Mouse (Mus musculus): ENCODE measurements around the gene Tec.
A peak's percentile ranks its signal among the peaks of the same experiment; 100 is the strongest.

The Tec gene

GRCm38 (mm10) chr5:72868091-72868875 lies at the start of gene Tec:
Gene Tec (minus strand): TSS chr5:72868483.
- DNase-seq (ENCODE audit: low spot score in 2 of 2) = peak; percentile 73 to 80

- DNase-seq (ENCODE audit: low spot score in 2 of 2) = no peak
Measured at GRCm38 (mm10) chr5:72916851-72917250, 48.6 kb upstream of the Tec start.

GRCm38 (mm10) chr5:72916048-72916447 lies 47.8 kb upstream of the Tec start:
- no peak for DNase-seq (ENCODE audit: low spot score in 2 of 2)

GRCm38 (mm10) chr5:72914633-72915561 lies 46.6 kb upstream of the Tec start:
- peak; percentile 29 to 49 for DNase-seq (ENCODE audit: low spot score in 2 of 2)

DNA sequence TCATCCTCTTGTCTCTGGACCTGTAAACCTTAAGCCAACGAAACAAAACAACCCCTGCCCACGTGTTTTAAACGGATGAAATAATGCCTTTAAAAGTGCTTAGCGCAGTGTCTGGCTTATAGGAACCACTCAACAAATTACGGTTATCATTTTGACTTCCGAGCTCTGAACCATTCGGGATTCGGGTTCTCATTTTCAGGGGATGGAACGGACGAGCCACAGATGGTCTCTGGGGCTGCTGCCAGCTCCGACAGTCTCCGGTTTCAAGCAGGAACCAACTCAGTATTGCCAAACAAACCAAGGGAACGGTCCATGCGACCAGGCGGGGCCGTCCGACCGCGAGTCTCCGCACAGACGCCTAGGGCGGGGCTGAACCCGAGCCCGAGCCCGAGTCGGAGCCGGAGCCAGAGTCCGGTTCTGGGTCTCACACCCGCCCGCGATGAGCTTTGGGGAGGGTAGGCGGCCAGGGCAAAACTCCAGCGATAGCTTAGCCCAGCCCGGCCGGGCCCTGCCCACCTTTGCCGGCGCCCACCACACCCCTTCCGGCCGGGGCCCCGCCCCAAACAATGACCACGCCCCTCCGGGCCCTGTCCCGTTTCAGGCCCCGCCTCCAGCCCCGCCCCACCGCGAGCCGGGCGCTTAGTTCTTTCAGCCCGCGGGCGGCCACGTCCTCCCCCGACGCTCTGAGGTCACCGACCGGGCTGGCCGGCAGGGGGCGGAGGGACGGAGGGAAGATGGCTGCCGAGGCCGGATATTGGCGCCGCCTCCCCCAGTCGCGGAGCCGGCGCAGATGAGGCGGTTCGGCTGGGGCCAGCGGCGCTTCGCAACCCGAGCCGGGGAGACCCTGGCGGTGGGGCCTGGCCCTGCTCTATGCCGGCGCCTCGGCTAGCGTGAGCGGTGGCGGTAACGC lies 45.6 kb upstream of the Tec start, which contains the start of gene Slain2:
Slain2 (plus strand) TSS at position 657 of the 910 bp plus-strand sequence.
- peak; percentile 90 to 92 for DNase-seq (ENCODE audit: low spot score in 2 of 2)

GRCm38 (mm10) chr5:72911284-72911683 lies 43.0 kb upstream of the Tec start:
- no peak for DNase-seq (ENCODE audit: low spot score in 2 of 2)

DNA sequence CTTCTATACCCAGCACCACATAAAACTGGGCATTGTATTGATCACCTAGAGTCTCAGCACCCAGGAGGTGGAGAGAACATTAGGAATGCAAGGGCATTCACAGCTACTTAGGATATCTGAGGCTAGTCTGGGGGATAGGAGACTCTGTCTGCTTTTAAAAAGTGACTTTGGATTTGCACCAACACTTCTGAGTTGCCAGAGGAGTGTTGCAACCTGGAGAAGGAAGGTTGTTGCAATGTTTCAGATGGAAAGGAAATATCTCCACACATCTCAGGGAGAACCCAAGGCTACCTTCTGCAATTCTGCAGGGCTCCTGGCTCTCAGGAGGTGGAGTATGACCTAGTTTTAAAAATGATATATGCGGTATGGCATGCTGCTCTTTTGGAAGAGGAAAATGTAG lies 42.1 kb upstream of the Tec start:
- no peak for DNase-seq (ENCODE audit: low spot score in 2 of 2)

- no peak for DNase-seq (ENCODE audit: low spot score in 2 of 2)
Measured at GRCm38 (mm10) chr5:72909363-72909762, 41.1 kb upstream of the Tec start.

DNA sequence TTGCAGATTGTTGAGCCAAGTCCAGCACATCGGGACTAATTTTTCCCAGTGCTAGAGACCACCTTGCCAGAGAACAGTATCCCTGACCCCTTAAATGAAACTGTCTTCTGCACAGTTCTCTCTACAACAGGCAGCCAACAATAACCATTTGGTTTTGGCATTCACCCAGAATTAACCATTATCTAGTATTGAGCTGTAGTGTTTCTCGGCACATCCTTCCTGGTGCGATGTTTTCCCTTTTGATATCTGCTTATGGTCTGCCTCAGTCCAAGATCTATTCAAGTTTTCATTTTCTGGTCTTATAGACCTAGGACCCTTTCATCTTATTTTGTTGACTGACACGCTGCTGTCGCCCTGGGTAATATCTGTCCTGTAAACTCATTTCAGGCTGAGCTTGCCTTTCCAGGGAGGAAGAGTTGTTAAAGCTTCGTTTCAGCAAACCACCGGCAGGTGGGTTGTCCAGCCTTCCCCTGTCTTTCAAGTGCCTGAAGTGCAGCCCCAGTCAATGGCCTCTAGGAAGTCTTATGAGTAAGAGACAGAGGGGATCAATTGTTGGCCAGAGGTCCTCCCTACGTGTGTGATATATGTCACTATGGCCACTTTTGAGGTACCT lies 40.1 kb upstream of the Tec start:
- no peak for DNase-seq (ENCODE audit: low spot score in 2 of 2)

- DNase-seq (ENCODE audit: low spot score in 2 of 2) = no peak
Measured at GRCm38 (mm10) chr5:72907402-72907801, 39.1 kb upstream of the Tec start.

GRCm38 (mm10) chr5:72904903-72905790 lies 36.9 kb upstream of the Tec start:
- DNase-seq (ENCODE audit: low spot score in 2 of 2) = no peak

- DNase-seq (ENCODE audit: low spot score in 2 of 2) = no peak
Measured at GRCm38 (mm10) chr5:72902876-72903516, 34.7 kb upstream of the Tec start.

DNA sequence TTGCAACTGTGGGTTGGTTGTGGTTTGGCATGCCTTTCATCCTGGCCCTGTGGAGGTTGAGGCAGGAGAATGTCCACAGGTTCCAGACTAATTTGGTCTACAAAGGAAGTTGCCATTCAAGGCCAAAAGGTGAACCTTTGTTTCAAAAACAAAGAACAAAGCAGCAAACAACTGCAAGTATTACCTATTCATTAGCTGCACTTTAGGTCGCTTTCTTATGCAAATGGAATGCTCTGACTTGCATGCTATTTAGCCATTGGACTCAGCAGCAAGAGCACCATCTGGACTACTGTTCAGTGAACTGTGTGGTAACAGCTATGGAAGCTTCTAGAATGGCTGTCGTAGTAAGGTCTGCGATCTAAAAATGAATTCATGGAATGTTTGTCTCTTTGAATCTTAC lies 34.0 kb upstream of the Tec start:
- no peak for DNase-seq (ENCODE audit: low spot score in 2 of 2)

DNA sequence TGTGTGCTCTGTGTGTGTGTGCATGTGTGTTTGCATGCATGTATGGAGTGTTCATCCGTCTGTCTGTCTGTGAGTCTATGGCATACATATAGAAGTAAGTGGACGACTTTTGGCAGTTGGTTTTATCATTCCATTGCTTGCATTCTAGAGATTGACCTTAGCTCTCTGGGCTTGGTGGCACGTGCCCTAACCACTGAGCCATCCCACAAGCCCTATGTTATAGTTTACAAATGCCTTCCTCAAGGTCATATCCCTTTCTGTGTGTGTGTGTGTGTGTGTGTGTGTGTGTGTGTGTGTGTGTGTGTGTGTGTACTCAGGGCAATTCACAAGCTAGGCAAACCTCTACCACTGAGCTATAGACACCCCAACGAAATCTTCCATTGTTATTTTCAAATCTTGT lies 33.6 kb upstream of the Tec start:
- DNase-seq (ENCODE audit: low spot score in 2 of 2) = no peak

DNA sequence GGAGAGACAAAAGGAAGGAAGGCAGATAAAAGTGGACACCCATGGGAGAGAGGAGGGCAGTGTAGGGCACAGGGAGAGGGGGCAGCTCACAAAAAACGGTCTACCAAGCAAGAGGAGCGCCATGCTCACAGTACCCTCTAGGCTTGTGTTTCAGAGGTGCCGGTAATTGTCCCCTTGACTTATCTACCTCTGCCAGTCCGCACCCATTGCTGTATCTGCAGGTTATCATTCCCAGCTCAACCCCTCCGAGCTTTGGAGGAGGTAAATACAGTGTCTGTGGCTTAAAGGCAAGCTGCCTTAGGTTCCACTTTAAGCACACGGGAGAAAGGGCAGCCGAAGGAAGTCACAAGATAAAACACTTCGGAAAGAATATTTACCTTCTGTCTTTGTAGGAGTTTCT lies 31.0 kb upstream of the Tec start:
- no peak for DNase-seq (ENCODE audit: low spot score in 2 of 2)

- DNase-seq (ENCODE audit: low spot score in 2 of 2) = no peak
Measured at GRCm38 (mm10) chr5:72897998-72898397, 29.7 kb upstream of the Tec start.

- DNase-seq (ENCODE audit: low spot score in 2 of 2) = no peak
Measured at GRCm38 (mm10) chr5:72896478-72897279, 28.4 kb upstream of the Tec start.

- DNase-seq (ENCODE audit: low spot score in 2 of 2) = no peak
Measured at GRCm38 (mm10) chr5:72895261-72895660, 27.0 kb upstream of the Tec start.

DNA sequence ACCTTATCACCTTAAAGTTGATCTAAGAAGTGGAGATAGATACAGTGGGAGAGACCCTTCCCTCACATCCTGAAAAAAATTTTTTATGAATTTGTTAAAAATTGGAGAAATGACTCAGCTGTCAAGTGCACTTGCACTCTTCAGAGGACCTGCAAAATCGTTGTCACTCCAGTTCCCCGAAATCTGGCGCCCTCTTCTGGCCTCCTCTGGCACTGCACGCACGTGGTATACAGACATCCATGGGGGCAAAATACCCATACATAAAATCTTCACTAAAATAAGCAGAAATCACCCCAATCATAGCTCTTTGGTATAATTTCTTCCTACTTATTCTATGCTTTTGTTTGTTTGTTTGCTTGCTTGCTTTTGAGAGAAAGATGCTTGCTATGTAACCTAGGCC lies 25.7 kb upstream of the Tec start:
- no peak for DNase-seq (ENCODE audit: low spot score in 2 of 2)
